Mouse (Mus musculus) myocyte (in vitro differentiated cells): ENCODE results near the gene Tstd3.

Source experiments
- CEBPB ChIP-seq: IDR thresholded peaks from 2 replicates; pipeline ENCODE4 v1.6.1; 2011; ENCODE audit warnings: mild to moderate bottlenecking, moderate library complexity; ENCODE audit not compliant: poor library complexity, insufficient read depth, severe bottlenecking
- E2F4 ChIP-seq: IDR thresholded peaks from one replicate; pipeline ENCODE4 v1.6.1; 2011; ENCODE audit warnings: mild to moderate bottlenecking, control low read depth, moderate library complexity; ENCODE audit not compliant: insufficient read depth
- MAX ChIP-seq: IDR thresholded peaks from one replicate; pipeline ENCODE4 v1.6.1; 2011; ENCODE audit warnings: low read depth, mild to moderate bottlenecking, control low read depth
- MYOD1 ChIP-seq, 3 experiments: IDR thresholded peaks; one replicate each; pipeline ENCODE4 v1.6.1; 2011; ENCODE audit warnings: control low read depth in 2 of 3, low read depth in 2 of 3, mild to moderate bottlenecking in 2 of 3, moderate library complexity in 1 of 3; ENCODE audit not compliant: insufficient read length in 2 of 3, control insufficient read depth in 1 of 3
- MYOG ChIP-seq, 3 experiments: IDR thresholded peaks; one replicate each; pipeline ENCODE4 v1.6.1; 2011; ENCODE audit warnings: control low read depth in 2 of 3, low read depth in 2 of 3, mild to moderate bottlenecking in 2 of 3; ENCODE audit not compliant: insufficient read length in 2 of 3, control insufficient read depth in 1 of 3, insufficient read depth in 1 of 3
- POLR2A ChIP-seq: IDR thresholded peaks from one replicate; pipeline ENCODE4 v1.6.1; 2011; ENCODE audit warnings: low read depth, mild to moderate bottlenecking, control low read depth, moderate library complexity; ENCODE audit not compliant: insufficient read length
- POLR2AphosphoS2 ChIP-seq: IDR thresholded peaks from one replicate; pipeline ENCODE4 v1.6.1; 2011; ENCODE audit warnings: low read depth, control low read depth; ENCODE audit not compliant: insufficient read length
- REST ChIP-seq: IDR thresholded peaks from one replicate; pipeline ENCODE4 v1.6.1; 2011; ENCODE audit warnings: mild to moderate bottlenecking, control low read depth, moderate library complexity; ENCODE audit not compliant: insufficient read depth, insufficient read length
- SRF ChIP-seq: IDR thresholded peaks from one replicate; pipeline ENCODE4 v1.6.1; 2011; ENCODE audit warnings: low read depth; ENCODE audit not compliant: control insufficient read depth, insufficient read length
- TCF12 ChIP-seq: IDR thresholded peaks from one replicate; pipeline ENCODE4 v1.6.1; 2011; ENCODE audit warnings: mild to moderate bottlenecking, control low read depth; ENCODE audit not compliant: poor library complexity, insufficient read depth, severe bottlenecking
- TCF3 ChIP-seq: IDR thresholded peaks from one replicate; pipeline ENCODE4 v1.6.1; 2011; ENCODE audit warnings: low read depth, control low read depth; ENCODE audit not compliant: insufficient read length
- USF1 ChIP-seq: IDR thresholded peaks from one replicate; pipeline ENCODE4 v1.6.1; 2011; ENCODE audit warnings: low read depth, mild to moderate bottlenecking, control low read depth, moderate library complexity

- TF ChIP-seq POLR2A (no peak), TCF12 (no peak), MYOD1 (IDR thresholded peaks at IDR 0.05; ENCODE audit: control insufficient read depth in 1 of 3, insufficient read length in 2 of 3, low read depth in 2 of 3) (no peak), MAX (no peak), POLR2AphosphoS2 (no peak), CEBPB (no peak), USF1 (no peak), REST (no peak), MYOG (IDR thresholded peaks at IDR 0.05; ENCODE audit: control insufficient read depth in 1 of 3, insufficient read depth in 1 of 3, insufficient read length in 2 of 3, low read depth in 2 of 3) (no peak), SRF (no peak), TCF3 (no peak), E2F4 (no peak)
Observed at GRCm38 (mm10) chr4:21761416-21762160, 5.4 kb downstream of the Tstd3 start.
